Mouse (Mus musculus): ENCODE results near the gene Cep89. TPM values are rescaled to one million over a fixed set of nuclear protein-coding genes. Genes with fewer than 3 reads are reported as not detected.

Cep89 gene
- total and polyA plus RNA-seq, 3 experiments = 9.8 to 12.1 (median 9.9) TPM

- Histone ChIP-seq H3K4me3 (ENCODE audit: low read depth, low read length) (no peak overlapping the region), H3K9me3 (replicated peaks) (no peaks in the 10 kb centered on the region), H3K36me3 (replicated peaks) (no peaks in the 10 kb centered on the region), H3K27me3 (ENCODE audit: insufficient read depth, low read length) (peaks cover 7% of the 10 kb centered on the region), H3K4me1 (ENCODE audit: insufficient read depth, low read depth, low read length) (no peaks in the 10 kb centered on the region)
- ATAC-seq (ENCODE audit: extremely low read depth, insufficient number of reproducible peaks, low FRiP score, poor library complexity, severe bottlenecking) (no peak), DNase-seq (ENCODE audit: low spot score) (no peak)
- TF ChIP-seq GATA1 (IDR thresholded peaks at IDR 0.05; ENCODE audit: borderline replicate concordance, low read length) (no peak), CTCF (IDR thresholded peaks at IDR 0.05; ENCODE audit: low read depth, low read length) (no peak), GATA2 (IDR thresholded peaks at IDR 0.05; ENCODE audit: borderline replicate concordance, low read depth, low read length) (no peak), POLR2AphosphoS5 (IDR thresholded peaks at IDR 0.05; ENCODE audit: insufficient replicate concordance, low read depth, low read length) (no peak), TAL1 (conservative IDR thresholded peaks at IDR 0.05; ENCODE audit: low read depth, low read length) (no peak)
Observed at GRCm38 (mm10) chr7:35371096-35371495, 25.7 kb upstream of the Cep89 start.

DNA sequence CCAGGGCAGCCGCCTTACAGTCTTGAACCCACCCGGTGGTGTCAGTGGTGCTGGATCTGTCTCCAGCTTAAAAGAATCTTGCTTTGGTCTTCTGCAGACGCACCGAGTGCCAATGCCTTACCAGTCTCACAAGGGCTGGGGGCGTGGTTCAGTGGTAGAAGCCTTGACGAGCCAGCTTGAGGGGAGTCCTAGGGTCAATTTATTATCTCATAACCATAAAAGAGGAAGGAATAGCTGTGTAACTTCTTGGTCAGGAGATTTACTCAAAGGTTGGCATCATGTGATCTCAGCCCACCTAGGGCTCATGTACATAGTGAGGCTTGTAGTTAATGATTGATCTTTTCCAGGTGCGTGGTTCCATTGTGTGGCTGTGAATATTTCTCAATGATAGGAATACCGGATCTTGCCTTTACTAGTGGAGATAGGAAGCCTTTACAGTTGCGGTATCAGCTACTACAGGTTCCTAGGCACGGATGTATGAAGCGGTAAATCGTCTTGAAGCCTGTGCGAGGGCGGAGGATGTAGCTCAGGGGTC lies 24.3 kb upstream of the Cep89 start:
- Histone ChIP-seq H3K27me3 (ENCODE audit: insufficient read depth, low read length) (peaks cover 8% of the 10 kb centered on the region), H3K36me3 (replicated peaks) (no peaks in the 10 kb centered on the region), H3K4me1 (ENCODE audit: insufficient read depth, low read depth, low read length) (no peaks in the 10 kb centered on the region), H3K9me3 (replicated peaks) (no peaks in the 10 kb centered on the region), H3K4me3 (ENCODE audit: low read depth, low read length) (no peak overlapping the region)
- TF ChIP-seq GATA1 (IDR thresholded peaks at IDR 0.05; ENCODE audit: borderline replicate concordance, low read length) (no peak), CTCF (IDR thresholded peaks at IDR 0.05; ENCODE audit: low read depth, low read length) (no peak), TAL1 (conservative IDR thresholded peaks at IDR 0.05; ENCODE audit: low read depth, low read length) (no peak), GATA2 (IDR thresholded peaks at IDR 0.05; ENCODE audit: borderline replicate concordance, low read depth, low read length) (no peak), POLR2AphosphoS5 (IDR thresholded peaks at IDR 0.05; ENCODE audit: insufficient replicate concordance, low read depth, low read length) (no peak)
- no peak for DNase-seq (ENCODE audit: low spot score)
- ATAC-seq (ENCODE audit: extremely low read depth, insufficient number of reproducible peaks, low FRiP score, poor library complexity, severe bottlenecking) = no peak

DNA sequence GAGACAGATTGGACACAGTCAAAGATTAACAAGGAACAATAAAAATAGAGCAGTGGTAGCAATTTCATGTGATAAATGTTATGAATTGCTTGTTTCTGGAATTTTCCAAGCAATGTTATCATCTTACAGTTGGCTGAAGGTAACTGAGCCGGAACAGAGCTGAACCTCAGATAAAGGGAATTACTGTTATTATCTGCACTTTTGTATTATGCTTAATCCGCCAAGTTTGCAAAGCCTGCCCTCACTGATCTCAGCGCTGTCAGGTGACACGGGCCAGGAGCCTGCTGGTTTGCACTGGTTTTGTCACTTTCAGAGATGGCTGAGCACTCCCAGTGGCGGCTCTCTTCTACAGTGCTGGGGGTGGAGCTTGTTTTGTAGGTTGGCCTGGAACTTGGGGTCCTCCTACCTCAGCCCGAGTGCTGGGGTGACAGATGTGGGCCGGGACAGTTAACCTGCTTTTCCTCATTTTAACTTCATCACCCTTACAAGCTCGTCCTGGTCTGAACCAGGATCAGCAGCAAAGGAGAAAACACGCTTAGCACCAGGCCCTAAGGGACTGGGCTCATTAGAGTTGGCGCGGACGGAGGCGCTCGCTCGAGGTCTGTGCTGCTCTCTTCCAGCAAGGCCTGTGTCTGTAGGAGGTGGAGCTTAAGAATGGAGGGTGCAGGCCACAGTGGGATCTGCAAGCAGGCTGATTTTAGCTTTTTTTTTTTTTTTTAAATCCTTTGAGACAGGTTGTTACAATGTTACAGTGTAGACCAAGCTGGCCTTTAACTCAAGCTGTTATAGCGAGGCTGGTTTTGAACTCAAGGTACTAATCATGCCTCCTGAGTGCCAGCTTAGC lies 23.5 kb upstream of the Cep89 start:
- H3K9me3 ChIP-seq (replicated peaks) = no peaks in the 10 kb centered on the region
- ATAC-seq (ENCODE audit: extremely low read depth, insufficient number of reproducible peaks, low FRiP score, poor library complexity, severe bottlenecking) (no peak), DNase-seq (ENCODE audit: low spot score) (no peak)
- no peak overlapping the region for H3K4me3 ChIP-seq (ENCODE audit: low read depth, low read length)
- TF ChIP-seq GATA2 (IDR thresholded peaks at IDR 0.05; ENCODE audit: borderline replicate concordance, low read depth, low read length) (no peak), POLR2AphosphoS5 (IDR thresholded peaks at IDR 0.05; ENCODE audit: insufficient replicate concordance, low read depth, low read length) (no peak), GATA1 (IDR thresholded peaks at IDR 0.05; ENCODE audit: borderline replicate concordance, low read length) (no peak), TAL1 (conservative IDR thresholded peaks at IDR 0.05; ENCODE audit: low read depth, low read length) (no peak), CTCF (IDR thresholded peaks at IDR 0.05; ENCODE audit: low read depth, low read length) (no peak)
- no peaks in the 10 kb centered on the region for H3K36me3 ChIP-seq (replicated peaks)
- H3K4me1 ChIP-seq (ENCODE audit: insufficient read depth, low read depth, low read length) = no peaks in the 10 kb centered on the region
- H3K27me3 ChIP-seq (ENCODE audit: insufficient read depth, low read length) = peaks cover 8% of the 10 kb centered on the region

GRCm38 (mm10) chr7:35374265-35374664 lies 22.6 kb upstream of the Cep89 start:
- H3K4me1 ChIP-seq (ENCODE audit: insufficient read depth, low read depth, low read length) = no peaks in the 10 kb centered on the region
- peaks cover 13% of the 10 kb centered on the region for H3K27me3 ChIP-seq (ENCODE audit: insufficient read depth, low read length)
- H3K4me3 ChIP-seq (ENCODE audit: low read depth, low read length) = no peak overlapping the region
- no peaks in the 10 kb centered on the region for H3K9me3 ChIP-seq (replicated peaks)
- H3K36me3 ChIP-seq (replicated peaks) = no peaks in the 10 kb centered on the region
- DNase-seq (ENCODE audit: low spot score) (no peak), ATAC-seq (ENCODE audit: extremely low read depth, insufficient number of reproducible peaks, low FRiP score, poor library complexity, severe bottlenecking) (no peak)
- no peak for TF ChIP-seq GATA1 (IDR thresholded peaks at IDR 0.05; ENCODE audit: borderline replicate concordance, low read length)
- TF ChIP-seq CTCF (IDR thresholded peaks at IDR 0.05; ENCODE audit: low read depth, low read length) = no peak
- TF ChIP-seq TAL1 (conservative IDR thresholded peaks at IDR 0.05; ENCODE audit: low read depth, low read length) = no peak
- no peak for TF ChIP-seq GATA2 (IDR thresholded peaks at IDR 0.05; ENCODE audit: borderline replicate concordance, low read depth, low read length)
- no peak for TF ChIP-seq POLR2AphosphoS5 (IDR thresholded peaks at IDR 0.05; ENCODE audit: insufficient replicate concordance, low read depth, low read length)

DNA sequence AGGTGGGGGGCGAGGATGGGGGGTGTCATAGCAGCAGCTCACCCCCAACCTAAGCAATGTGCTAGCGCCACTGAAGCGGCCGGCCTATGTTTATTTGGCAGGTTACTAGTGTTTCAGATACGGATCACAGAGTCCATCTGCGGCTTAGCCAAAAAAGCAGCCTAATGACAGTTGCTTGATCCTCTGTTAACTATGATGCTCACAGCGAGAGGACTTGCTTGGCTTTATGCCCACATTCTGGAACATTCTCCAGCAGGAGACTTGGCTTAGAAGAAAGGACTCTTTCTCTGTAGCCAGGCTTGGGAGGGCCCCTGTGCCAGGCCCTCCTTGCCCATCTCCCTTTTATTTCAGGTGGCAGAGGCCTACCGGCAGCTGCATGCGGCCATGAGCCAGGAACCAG lies 20.2 kb upstream of the Cep89 start:
- ATAC-seq (ENCODE audit: extremely low read depth, insufficient number of reproducible peaks, low FRiP score, poor library complexity, severe bottlenecking) = no peak
- Histone ChIP-seq H3K4me1 (ENCODE audit: insufficient read depth, low read depth, low read length) (peaks cover 15% of the 10 kb centered on the region; the same call in 1 of the 2 replicates), H3K9me3 (replicated peaks) (no peaks in the 10 kb centered on the region), H3K4me3 (ENCODE audit: low read depth, low read length) (no peak overlapping the region), H3K36me3 (replicated peaks) (no peaks in the 10 kb centered on the region), H3K27me3 (ENCODE audit: insufficient read depth, low read length) (peaks cover 13% of the 10 kb centered on the region)
- no peak for DNase-seq (ENCODE audit: low spot score)
- TF ChIP-seq CTCF (IDR thresholded peaks at IDR 0.05; ENCODE audit: low read depth, low read length) (no peak), POLR2AphosphoS5 (IDR thresholded peaks at IDR 0.05; ENCODE audit: insufficient replicate concordance, low read depth, low read length) (no peak), GATA1 (IDR thresholded peaks at IDR 0.05; ENCODE audit: borderline replicate concordance, low read length) (no peak)

- DNase-seq (ENCODE audit: low spot score) = no peak
- H3K9me3 ChIP-seq (replicated peaks) = no peaks in the 10 kb centered on the region
- no peak for TF ChIP-seq GATA1 (IDR thresholded peaks at IDR 0.05; ENCODE audit: borderline replicate concordance, low read length)
- TF ChIP-seq CTCF (IDR thresholded peaks at IDR 0.05; ENCODE audit: low read depth, low read length) = no peak
- TF ChIP-seq POLR2AphosphoS5 (IDR thresholded peaks at IDR 0.05; ENCODE audit: insufficient replicate concordance, low read depth, low read length) = no peak
- TF ChIP-seq TAL1 (conservative IDR thresholded peaks at IDR 0.05; ENCODE audit: low read depth, low read length) = no peak
- TF ChIP-seq GATA2 (IDR thresholded peaks at IDR 0.05; ENCODE audit: borderline replicate concordance, low read depth, low read length) = no peak
- no peak for ATAC-seq (ENCODE audit: extremely low read depth, insufficient number of reproducible peaks, low FRiP score, poor library complexity, severe bottlenecking)
- no peaks in the 10 kb centered on the region for H3K36me3 ChIP-seq (replicated peaks)
- no peak overlapping the region; the same call in 1 of the 2 replicates for H3K4me3 ChIP-seq (ENCODE audit: low read depth, low read length)
- H3K4me1 ChIP-seq (ENCODE audit: insufficient read depth, low read depth, low read length) = peaks cover 28% of the 10 kb centered on the region
- H3K27me3 ChIP-seq (ENCODE audit: insufficient read depth, low read length) = peaks cover 8% of the 10 kb centered on the region; the same call in 1 of the 2 replicates
Observed at GRCm38 (mm10) chr7:35379492-35380119, 17.2 kb upstream of the Cep89 start.

Data from G1E (cell line).